Mouse (Mus musculus): ENCODE data around the gene Trp53i11. TPM values are rescaled to one million over a fixed set of nuclear protein-coding genes. Genes with fewer than 3 reads are reported as not detected.
A peak's percentile ranks its signal among the peaks of the same experiment; 100 is the strongest.

Trp53i11 gene
- polyA plus RNA-seq, 1 experiment from 2014 or later: 109 TPM

DNA sequence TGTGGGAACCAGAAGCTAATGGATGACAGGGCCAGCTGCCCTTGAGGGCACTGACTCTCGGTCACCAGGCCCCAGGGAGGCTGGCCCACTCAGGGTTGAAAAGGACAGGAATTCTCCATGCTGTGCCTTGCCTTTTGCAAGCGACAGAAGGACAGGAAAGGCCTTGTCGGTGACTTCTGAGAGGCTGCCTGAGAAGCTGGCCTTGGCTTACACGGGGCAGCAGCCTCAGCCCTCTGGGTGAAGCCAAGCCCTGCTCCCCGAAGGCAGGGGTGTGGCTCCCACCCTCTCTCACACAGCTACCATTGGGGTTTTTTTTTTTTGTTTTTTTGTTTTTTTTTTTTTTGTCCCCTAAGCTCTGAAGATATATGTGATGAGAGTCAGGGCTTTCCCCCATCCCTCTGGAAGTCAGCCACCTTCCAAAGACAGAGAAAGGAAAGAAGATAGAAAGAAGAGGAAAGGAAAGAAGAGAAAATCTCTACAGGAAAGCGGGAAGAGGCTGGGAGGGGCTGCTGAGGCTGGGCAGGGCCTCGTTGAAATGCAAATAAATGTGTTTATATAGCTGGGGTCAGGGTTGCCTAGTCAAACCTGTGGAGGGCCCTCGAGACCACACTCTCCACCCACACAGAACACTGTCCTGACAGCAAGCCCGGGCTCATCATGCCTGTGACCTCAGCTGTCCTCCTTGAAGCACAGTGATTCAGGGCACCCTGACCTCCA lies 3.6 kb downstream of the Trp53i11 start:
- Histone ChIP-seq H3K27me3 (no peaks in the 10 kb centered on the region), H3K27ac (peak overlapping the region; percentile 80), H3K9me3 (no peaks in the 10 kb centered on the region), H3K4me3 (peak overlapping the region; percentile 93), H3K4me2 (peak overlapping the region; percentile 83), H3K36me3 (no peaks in the 10 kb centered on the region), H3K9ac (peak overlapping the region; percentile 67), H3K4me1 (replicated peaks) (peaks cover 84% of the 10 kb centered on the region)
- ATAC-seq (ENCODE audit: low FRiP score): no peak
- 6% methylated on average over 9 of the region's 9 CpGs for WGBS

DNA sequence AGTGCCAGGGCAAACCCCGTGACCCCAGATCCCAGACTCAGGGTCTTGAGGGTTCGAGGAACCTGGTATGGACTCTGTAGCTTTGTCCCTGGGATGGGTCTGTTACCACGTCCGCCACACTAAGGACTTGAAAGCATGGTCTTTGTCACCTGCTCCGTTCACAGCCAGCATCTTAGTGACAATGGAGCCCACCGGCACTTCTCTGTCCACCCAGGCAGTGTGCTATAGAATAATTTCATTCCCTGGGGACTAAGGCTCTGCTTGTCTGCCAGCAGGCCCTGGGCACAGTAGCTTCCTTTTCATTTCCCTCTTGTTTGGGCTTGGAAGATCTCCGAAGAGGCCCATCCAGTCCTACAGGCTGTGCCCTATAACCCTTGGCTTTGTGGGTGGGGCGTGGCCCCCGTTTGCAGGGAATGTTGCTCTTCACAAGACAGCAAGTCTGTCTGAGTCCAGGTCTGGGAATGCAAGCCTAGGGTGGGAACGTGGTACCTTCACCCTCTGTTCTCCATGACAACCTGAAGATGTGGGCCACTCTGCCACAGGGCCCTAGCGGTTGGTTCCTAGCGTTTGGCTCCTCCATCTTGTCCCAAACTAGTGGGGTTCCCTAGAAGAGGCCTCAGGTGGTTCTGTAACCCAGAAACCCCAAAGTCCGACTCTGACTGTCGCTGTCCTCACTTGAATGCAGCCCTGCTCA lies 4.3 kb downstream of the Trp53i11 start:
- H3K4me3 ChIP-seq: peak overlapping the region; percentile 93
- peaks cover 90% of the 10 kb centered on the region for H3K4me1 ChIP-seq (replicated peaks)
- 38% methylated on average over 14 of the region's 14 CpGs for WGBS
- H3K9ac ChIP-seq: peak overlapping the region; percentile 67
- ATAC-seq (ENCODE audit: low FRiP score): no peak
- peak overlapping the region; percentile 83 for H3K4me2 ChIP-seq
- no peaks in the 10 kb centered on the region; the same call in 1 of the 2 replicates for H3K36me3 ChIP-seq
- peak overlapping the region; percentile 80 for H3K27ac ChIP-seq
- H3K27me3 ChIP-seq: no peaks in the 10 kb centered on the region
- no peaks in the 10 kb centered on the region for H3K9me3 ChIP-seq

DNA sequence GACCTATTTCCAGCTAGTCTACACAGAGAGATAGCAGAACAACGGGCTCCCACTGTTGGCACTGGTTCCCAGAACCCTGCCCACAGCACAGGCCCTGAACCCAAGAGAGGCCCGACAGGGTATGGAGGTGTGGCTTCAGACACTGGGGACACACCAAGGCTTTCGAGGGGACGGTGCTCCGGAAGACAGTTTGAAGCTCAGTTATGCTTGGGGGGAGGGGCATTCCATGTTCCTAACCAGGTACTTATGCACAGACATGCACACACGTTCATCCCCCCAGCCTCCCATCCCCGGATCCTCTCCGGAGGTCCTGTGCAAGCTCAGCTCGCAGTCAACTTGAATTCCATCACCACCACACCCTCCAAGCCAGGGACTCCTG lies 4.8 kb downstream of the Trp53i11 start:
- peak overlapping the region; percentile 93 for H3K4me3 ChIP-seq
- no peak for ATAC-seq (ENCODE audit: low FRiP score)
- H3K27ac ChIP-seq: peak overlapping the region; percentile 80
- H3K9me3 ChIP-seq: no peaks in the 10 kb centered on the region
- peak overlapping the region; percentile 67 for H3K9ac ChIP-seq
- H3K4me1 ChIP-seq (replicated peaks): peaks cover 90% of the 10 kb centered on the region
- H3K27me3 ChIP-seq: no peaks in the 10 kb centered on the region
- H3K4me2 ChIP-seq: peak overlapping the region; percentile 83
- H3K36me3 ChIP-seq: no peaks in the 10 kb centered on the region; the same call in none of the 2 replicates
- WGBS: 35% methylated on average over 9 of the region's 9 CpGs

DNA sequence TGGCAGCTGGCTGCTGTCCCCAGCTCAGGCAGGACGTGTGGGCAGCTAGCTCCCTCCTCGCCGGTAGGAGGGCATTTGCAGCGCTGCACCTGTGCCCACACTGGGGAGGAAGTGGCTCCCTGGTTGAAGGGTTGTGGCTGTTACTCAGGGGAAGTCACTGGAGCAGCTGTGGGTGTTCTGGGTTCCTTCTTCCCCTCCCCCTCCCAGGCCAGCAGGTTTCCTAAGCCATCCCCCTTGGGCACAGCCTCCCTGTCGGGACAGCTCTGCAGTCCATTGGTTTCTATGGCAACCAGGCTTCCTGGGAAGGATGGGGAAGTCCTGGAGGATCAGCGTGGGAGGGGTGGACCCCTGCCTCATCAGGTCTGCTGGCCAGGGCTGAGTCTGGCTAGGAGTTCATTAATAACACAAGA lies 5.3 kb downstream of the Trp53i11 start:
- WGBS: 6% methylated on average over 6 of the region's 6 CpGs

DNA sequence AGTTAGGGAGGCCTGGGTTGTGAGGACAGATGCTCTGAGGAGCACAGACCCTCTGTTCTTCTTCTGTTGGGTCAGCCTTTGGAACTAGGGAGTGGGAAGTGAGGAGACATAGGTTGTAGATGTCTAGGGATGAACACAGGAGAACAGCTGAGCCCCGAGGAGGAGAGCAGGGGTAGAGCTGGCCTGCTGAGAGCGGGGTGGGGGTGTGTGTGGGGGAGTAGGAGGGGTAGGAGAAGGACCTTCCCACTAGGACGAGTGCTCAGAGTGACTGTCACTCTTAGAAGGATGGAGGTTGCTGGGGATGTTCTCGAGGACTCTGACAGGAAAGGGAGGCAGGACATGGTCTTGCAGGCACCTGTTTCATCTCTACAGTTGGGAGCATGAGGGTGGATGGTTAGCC lies 6.5 kb downstream of the Trp53i11 start:
- ATAC-seq (ENCODE audit: low FRiP score): no peak
- H3K9me3 ChIP-seq: no peaks in the 10 kb centered on the region
- H3K4me1 ChIP-seq (replicated peaks): peaks cover 92% of the 10 kb centered on the region
- H3K36me3 ChIP-seq: peaks cover 10% of the 10 kb centered on the region
- no peak overlapping the region for H3K4me3 ChIP-seq
- WGBS: 49% methylated on average over 4 of the region's 4 CpGs
- H3K4me2 ChIP-seq: no peak overlapping the region; the same call in 1 of the 2 replicates
- H3K9ac ChIP-seq: 0 out of 2 replicates have a peak overlapping the region, but pooled peaks have one; percentile 26
- H3K27me3 ChIP-seq: no peaks in the 10 kb centered on the region
- no peak overlapping the region for H3K27ac ChIP-seq

More for the DNA sequence above, 5.3 kb downstream of the Trp53i11 start:
- peaks cover 92% of the 10 kb centered on the region for H3K4me1 ChIP-seq (replicated peaks)
- no peaks in the 10 kb centered on the region for H3K9me3 ChIP-seq
- peak overlapping the region; percentile 80 for H3K27ac ChIP-seq
- H3K36me3 ChIP-seq: peaks cover 5% of the 10 kb centered on the region
- no peaks in the 10 kb centered on the region for H3K27me3 ChIP-seq
- peak overlapping the region; percentile 83 for H3K4me2 ChIP-seq
- ATAC-seq (ENCODE audit: low FRiP score): 0 out of 2 replicates have a peak, but pooled peaks have one; percentile 5
- peak overlapping the region; percentile 93; the same call in 1 of the 2 replicates for H3K4me3 ChIP-seq
- peak overlapping the region; percentile 67 for H3K9ac ChIP-seq

DNA sequence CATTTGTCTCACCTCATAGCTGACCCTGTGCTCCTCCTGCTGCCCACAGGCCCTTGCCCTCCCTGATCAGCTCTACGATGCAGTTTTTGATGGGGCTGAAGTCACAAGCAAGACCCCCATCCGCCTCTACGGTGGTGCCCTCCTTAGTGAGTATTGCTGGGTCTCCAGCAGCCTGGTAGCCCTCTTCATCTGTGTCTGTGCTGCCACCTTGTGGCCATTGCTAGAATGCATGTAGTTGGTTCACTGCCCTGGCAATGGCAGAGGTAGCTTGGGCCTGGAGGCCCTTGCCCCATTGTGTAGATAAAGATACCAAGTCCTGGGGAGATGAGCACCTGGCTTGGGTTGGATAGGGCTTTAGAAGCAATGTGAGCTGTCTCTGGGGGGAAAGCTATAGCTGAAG lies 11.5 kb downstream of the Trp53i11 start:
- no peak overlapping the region for H3K4me2 ChIP-seq
- H3K9me3 ChIP-seq: no peaks in the 10 kb centered on the region
- H3K36me3 ChIP-seq: peaks cover 36% of the 10 kb centered on the region
- H3K27ac ChIP-seq: no peak overlapping the region
- WGBS: 18% methylated on average over 3 of the region's 3 CpGs
- H3K27me3 ChIP-seq: no peaks in the 10 kb centered on the region
- ATAC-seq (ENCODE audit: low FRiP score): peak; percentile 46
- peaks cover 77% of the 10 kb centered on the region for H3K4me1 ChIP-seq (replicated peaks)
- H3K9ac ChIP-seq: no peak overlapping the region
- no peak overlapping the region for H3K4me3 ChIP-seq

DNA sequence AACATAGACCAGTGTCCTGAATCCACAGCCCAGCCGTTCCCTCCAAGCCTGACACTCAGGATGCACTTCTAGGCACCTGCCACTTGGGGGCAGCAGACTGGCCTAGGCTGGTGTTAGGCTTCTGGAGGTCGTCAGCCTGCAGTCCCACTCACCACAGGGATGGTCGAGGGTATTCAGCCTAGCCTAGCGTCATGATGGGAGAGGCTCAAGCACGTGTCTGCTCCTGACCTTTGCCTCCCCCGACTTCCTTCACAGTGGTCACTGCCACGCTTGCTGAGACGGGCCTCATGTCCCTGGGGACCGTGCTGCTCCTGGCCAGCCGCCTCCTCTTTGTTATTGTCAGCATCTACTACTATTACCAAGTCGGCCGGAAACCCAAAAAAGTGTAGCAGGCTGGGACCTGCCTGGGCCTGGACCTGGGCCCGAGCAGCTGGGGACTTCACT lies 12.2 kb downstream of the Trp53i11 start:
- no peak overlapping the region for H3K4me3 ChIP-seq
- H3K9me3 ChIP-seq: no peaks in the 10 kb centered on the region
- peak overlapping the region; percentile 64; the same call in 1 of the 2 replicates for H3K27ac ChIP-seq
- H3K4me2 ChIP-seq: no peak overlapping the region
- peak; percentile 19 for ATAC-seq (ENCODE audit: low FRiP score)
- H3K27me3 ChIP-seq: no peaks in the 10 kb centered on the region
- H3K4me1 ChIP-seq (replicated peaks): peaks cover 76% of the 10 kb centered on the region
- peaks cover 36% of the 10 kb centered on the region for H3K36me3 ChIP-seq
- H3K9ac ChIP-seq: no peak overlapping the region; the same call in 1 of the 2 replicates
- 30% methylated on average over 13 of the region's 13 CpGs for WGBS

DNA sequence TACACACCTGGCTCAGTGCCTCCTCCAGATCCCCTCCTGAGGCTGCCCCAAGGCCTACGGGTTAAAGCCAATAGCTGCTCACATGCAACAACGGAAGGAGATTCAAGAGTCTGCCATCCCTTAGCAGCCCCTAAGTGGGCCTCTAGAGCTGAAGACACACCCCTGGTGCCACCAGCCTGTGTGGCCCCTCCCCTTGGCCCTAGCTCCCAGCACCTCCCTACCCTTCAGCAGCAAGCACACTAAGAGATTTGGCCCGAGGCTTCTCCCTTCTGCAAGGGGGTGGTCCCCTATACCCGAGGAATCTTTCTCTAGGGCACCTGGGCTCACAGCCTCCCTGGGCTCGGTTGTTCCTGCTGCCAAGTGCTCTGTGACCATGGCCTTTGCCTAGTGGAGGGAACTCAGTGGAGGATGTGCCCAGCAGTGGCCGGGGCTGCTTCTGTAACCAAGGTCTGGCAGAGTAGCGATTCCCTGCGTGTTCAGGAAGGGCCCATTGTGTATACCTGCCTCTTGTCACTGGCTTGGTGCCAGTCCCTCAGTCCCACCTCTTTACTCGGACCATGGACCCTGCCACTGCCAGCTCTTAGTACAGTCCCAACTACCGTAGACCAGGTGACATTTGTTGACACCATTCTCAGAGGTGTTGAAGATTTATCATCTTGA lies 13.5 kb downstream of the Trp53i11 start:
- Histone ChIP-seq H3K4me1 (replicated peaks) (peaks cover 66% of the 10 kb centered on the region), H3K27me3 (no peaks in the 10 kb centered on the region), H3K4me2 (no peak overlapping the region), H3K4me3 (no peak overlapping the region), H3K9ac (peak overlapping the region; percentile 35; the same call in 1 of the 2 replicates), H3K27ac (peak overlapping the region; percentile 64), H3K9me3 (no peaks in the 10 kb centered on the region), H3K36me3 (peaks cover 45% of the 10 kb centered on the region)
- 71% methylated on average over 10 of the region's 10 CpGs for WGBS
- ATAC-seq (ENCODE audit: low FRiP score): no peak

DNA sequence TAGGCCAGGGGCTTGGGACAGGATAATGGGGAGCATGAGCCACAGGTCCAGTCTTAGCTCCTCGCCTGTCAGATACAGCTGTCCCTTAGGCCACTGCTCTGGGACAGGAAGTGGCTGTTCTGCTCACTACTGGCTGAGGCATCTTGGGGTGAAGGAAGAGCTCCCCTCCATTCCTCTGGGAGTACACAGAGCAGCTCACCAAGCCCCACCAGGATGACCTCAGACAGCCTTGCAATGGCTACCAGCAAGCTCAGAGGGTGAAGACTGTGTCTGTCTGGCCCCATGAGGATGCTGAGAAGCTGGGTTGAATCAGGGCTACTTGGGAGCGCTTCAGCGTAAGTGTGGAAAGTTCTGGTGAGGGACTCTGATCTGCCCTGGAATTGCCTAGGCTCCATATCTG lies 14.6 kb downstream of the Trp53i11 start:
- WGBS: 93% methylated on average over 3 of the region's 3 CpGs
- H3K27ac ChIP-seq: no peak overlapping the region
- H3K36me3 ChIP-seq: peaks cover 45% of the 10 kb centered on the region

DNA sequence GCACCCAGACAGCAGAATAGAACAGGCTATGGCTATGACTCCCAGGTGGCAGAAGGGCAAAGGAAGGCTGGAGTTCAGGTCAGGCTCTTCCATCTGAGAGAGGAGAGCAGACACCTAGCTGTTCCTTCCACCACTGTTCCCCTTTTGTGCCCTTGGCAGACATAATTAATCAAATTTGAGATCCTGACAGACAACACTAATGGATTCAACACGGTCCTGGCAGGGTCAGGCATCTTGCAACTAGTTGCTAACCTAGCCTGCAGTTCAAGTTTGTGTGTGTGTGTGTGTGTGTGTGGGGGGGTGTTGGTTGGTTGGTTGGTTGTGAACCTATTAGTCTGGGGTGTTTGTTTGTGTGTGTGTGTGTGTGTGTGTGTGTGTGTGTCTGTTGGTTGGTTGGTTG lies 15.4 kb downstream of the Trp53i11 start:
- no peak overlapping the region for H3K9ac ChIP-seq
- no peak overlapping the region for H3K4me3 ChIP-seq
- H3K4me1 ChIP-seq (replicated peaks): peaks cover 52% of the 10 kb centered on the region
- peak overlapping the region; percentile 35; the same call in 1 of the 2 replicates for H3K27ac ChIP-seq
- no peaks in the 10 kb centered on the region for H3K9me3 ChIP-seq
- WGBS: 28% methylated on average over 1 of the region's 1 CpGs
- H3K4me2 ChIP-seq: no peak overlapping the region
- no peaks in the 10 kb centered on the region for H3K27me3 ChIP-seq
- H3K36me3 ChIP-seq: peaks cover 40% of the 10 kb centered on the region
- no peak for ATAC-seq (ENCODE audit: low FRiP score)

More for the DNA sequence above, 14.6 kb downstream of the Trp53i11 start:
- Histone ChIP-seq H3K4me2 (no peak overlapping the region), H3K27me3 (no peaks in the 10 kb centered on the region), H3K9ac (no peak overlapping the region), H3K4me3 (no peak overlapping the region), H3K4me1 (replicated peaks) (peaks cover 57% of the 10 kb centered on the region), H3K9me3 (no peaks in the 10 kb centered on the region)
- ATAC-seq (ENCODE audit: low FRiP score): no peak

DNA sequence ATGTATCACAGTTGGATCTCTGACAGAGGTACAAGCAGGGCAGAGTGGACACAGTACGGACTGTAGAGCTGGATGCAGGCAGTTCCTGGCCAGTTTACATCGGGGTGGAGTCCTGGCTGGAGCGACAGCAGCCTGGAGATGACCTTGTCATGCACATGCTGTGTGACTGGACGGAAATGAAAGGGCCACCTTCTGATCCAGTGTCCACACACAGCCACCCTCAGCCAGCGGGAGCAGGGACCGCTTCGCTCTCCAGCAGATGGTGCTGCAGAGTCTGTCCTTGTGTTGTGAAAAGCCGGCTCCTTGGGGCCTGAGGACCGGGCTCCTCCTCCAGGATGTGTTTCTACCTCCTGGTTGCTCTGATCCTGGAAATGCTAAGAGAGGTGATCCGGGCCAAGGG lies 16.3 kb downstream of the Trp53i11 start:
- no peaks in the 10 kb centered on the region for H3K27me3 ChIP-seq
- H3K9me3 ChIP-seq: no peaks in the 10 kb centered on the region
- no peak overlapping the region for H3K4me2 ChIP-seq
- WGBS: 15% methylated on average over 10 of the region's 10 CpGs
- H3K4me3 ChIP-seq: no peak overlapping the region
- peaks cover 47% of the 10 kb centered on the region for H3K4me1 ChIP-seq (replicated peaks)
- ATAC-seq (ENCODE audit: low FRiP score): peak; percentile 26
- H3K27ac ChIP-seq: peak overlapping the region; percentile 58
- H3K36me3 ChIP-seq: peaks cover 41% of the 10 kb centered on the region
- H3K9ac ChIP-seq: peak overlapping the region; percentile 52; the same call in 1 of the 2 replicates

DNA sequence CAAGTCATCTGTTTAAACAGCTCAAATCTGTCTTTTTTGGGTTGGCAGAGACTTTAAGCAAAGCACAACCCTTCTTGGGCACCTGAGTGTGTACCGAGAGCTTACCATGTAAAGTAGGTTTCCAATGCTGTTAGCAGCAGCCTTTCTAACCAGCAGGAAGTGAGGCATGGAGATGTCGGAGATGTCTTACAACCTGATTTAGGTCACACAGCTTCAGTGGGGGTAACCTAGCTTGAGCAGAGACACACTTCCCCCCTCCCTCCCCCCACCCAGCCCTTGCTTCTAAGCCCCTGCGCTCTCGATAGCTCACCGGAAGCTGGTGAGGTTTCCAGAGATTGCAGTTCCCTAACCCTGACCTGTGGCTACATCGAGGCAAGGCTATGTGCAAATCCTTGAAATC lies 17.2 kb downstream of the Trp53i11 start:
- H3K9me3 ChIP-seq: no peaks in the 10 kb centered on the region
- peak overlapping the region; percentile 58 for H3K27ac ChIP-seq
- 90% methylated on average over 6 of the region's 6 CpGs for WGBS
- no peak overlapping the region for H3K4me2 ChIP-seq
- H3K27me3 ChIP-seq: no peaks in the 10 kb centered on the region
- peaks cover 41% of the 10 kb centered on the region for H3K4me1 ChIP-seq (replicated peaks)
- peaks cover 41% of the 10 kb centered on the region for H3K36me3 ChIP-seq
- no peak overlapping the region for H3K4me3 ChIP-seq
- peak overlapping the region; percentile 52; the same call in 1 of the 2 replicates for H3K9ac ChIP-seq
- no peak for ATAC-seq (ENCODE audit: low FRiP score)

Data from hindbrain, embryonic 13.5 days (tissue).